In genomic region chr9:13319566-13319965, GRCm38 (mm10) we compare ENCODE assay signal across 22 mouse cellular contexts.
"Had no signal": no experiment of that assay in that cellular context is flagged by ENCODE, and none has a peak within 500 bp of the region (broad histone marks: within the 10 kb centered on the region; RNA-seq: fewer than 3 reads in every experiment).

No protein-coding gene starts in this region.

- H3K36me3 ChIP-seq: heart, embryonic 13.5 days; heart, embryonic 15.5 days; hindbrain, embryonic 10.5 days; hindbrain, embryonic 12.5 days; intestine, embryonic 15.5 days; limb, embryonic 10.5 days; limb, embryonic 12.5 days; liver, embryonic 13.5 days; liver, embryonic 15.5 days had no signal

- H3K4me1 ChIP-seq: liver, embryonic 13.5 days; liver, embryonic 15.5 days had no signal

- H3K27ac ChIP-seq: gastrocnemius, adult 2 months; heart, embryonic 13.5 days; heart, embryonic 15.5 days; hindbrain, embryonic 10.5 days; hindbrain, embryonic 12.5 days; hindbrain, embryonic 14.5 days; intestine, embryonic 15.5 days; left cerebral cortex, adult 2 months; limb, embryonic 10.5 days; limb, embryonic 12.5 days; liver, embryonic 13.5 days; liver, embryonic 15.5 days had no signal

- H3K4me3 ChIP-seq: gastrocnemius, adult 2 months; heart, embryonic 13.5 days; heart, embryonic 15.5 days; hindbrain, embryonic 10.5 days; hindbrain, embryonic 12.5 days; intestine, embryonic 15.5 days; left cerebral cortex, adult 2 months; limb, embryonic 10.5 days; limb, embryonic 12.5 days; liver, embryonic 13.5 days; liver, embryonic 15.5 days had no signal

- H3K27me3 ChIP-seq: heart, embryonic 13.5 days; heart, embryonic 15.5 days; hindbrain, embryonic 12.5 days; intestine, embryonic 15.5 days; limb, embryonic 12.5 days; liver, embryonic 13.5 days; liver, embryonic 15.5 days had no signal

- DNase-seq: gastrocnemius, adult 2 months; gastrocnemius, postnatal 10 days; gastrocnemius, postnatal 25 days; heart, postnatal 4 days; kidney, adult 18-20 months; kidney, adult 8-10 months; kidney, postnatal 14 days; kidney, postnatal 4 days; liver; liver, embryonic 13.5 days had no signal

- H3K9ac ChIP-seq: heart, embryonic 13.5 days; heart, embryonic 15.5 days; hindbrain, embryonic 12.5 days; hindbrain, embryonic 14.5 days; intestine, embryonic 15.5 days; limb, embryonic 12.5 days; liver, embryonic 13.5 days; liver, embryonic 15.5 days had no signal

- H3K4me2 ChIP-seq: heart, embryonic 11.5 days; heart, embryonic 13.5 days; heart, embryonic 15.5 days; hindbrain, embryonic 12.5 days; hindbrain, embryonic 14.5 days; intestine, embryonic 15.5 days; limb, embryonic 12.5 days; liver, embryonic 11.5 days; liver, embryonic 13.5 days; liver, embryonic 15.5 days had no signal

- H3K9me3 ChIP-seq: heart, embryonic 13.5 days; heart, embryonic 15.5 days; hindbrain, embryonic 10.5 days; hindbrain, embryonic 12.5 days; intestine, embryonic 15.5 days; limb, embryonic 10.5 days; limb, embryonic 12.5 days; liver, embryonic 13.5 days; liver, embryonic 15.5 days had no signal
